Mouse (Mus musculus) hindbrain, embryonic 16.5 days (tissue): ENCODE measurements at regions not wholly inside any gene's neighbourhood (a gene's known extent, or its start where the extent isn't known, plus 50 kb on each side); places are given as distances from the start of the nearest gene placed in this dataset.

ENCODE experiments used
- ATAC-seq: fragments of 200-750 bp; cut with Nextera tagmentation; 2 replicates; pipeline ENCODE4 v1.8.0; 2017; ENCODE audit warnings: moderate TSS enrichment, moderate library complexity
- H3K27ac ChIP-seq: fragments of 300-500 bp; sonication (generic); 2 replicates; pipeline ENCODE4 v1.5.1; 2014; ENCODE audit warnings: low read depth, mild to moderate bottlenecking, control low read depth, low read length, moderate library complexity
- H3K27me3 ChIP-seq: fragments of 300-500 bp; sonication (generic); replicated peaks from 2 replicates; pipeline ENCODE4 v1.6.1; 2014; ENCODE audit warnings: low read length; ENCODE audit not compliant: control insufficient read depth, insufficient read depth
- H3K36me3 ChIP-seq: fragments of 300-500 bp; sonication (generic); 2 replicates; pipeline ENCODE4 v1.6.1; 2014; ENCODE audit warnings: mild to moderate bottlenecking, low read length, moderate library complexity, mixed read lengths; ENCODE audit not compliant: control insufficient read depth, insufficient read depth
- H3K4me1 ChIP-seq: fragments of 300-500 bp; sonication (generic); 2 replicates; pipeline ENCODE4 v1.6.1; 2014; ENCODE audit warnings: low read depth, low read length; ENCODE audit not compliant: control insufficient read depth, insufficient read depth
- H3K4me2 ChIP-seq: fragments of 300-500 bp; sonication (generic); 2 replicates; pipeline ENCODE4 v1.6.1; 2014; ENCODE audit warnings: mild to moderate bottlenecking, low read length, control low read depth, moderate library complexity
- H3K4me3 ChIP-seq: fragments of 300-500 bp; sonication (generic); 2 replicates; pipeline ENCODE4 v1.5.1; 2014; ENCODE audit warnings: mild to moderate bottlenecking, low read length, control low read depth, moderate library complexity
- H3K9ac ChIP-seq: fragments of 300-500 bp; sonication (generic); 2 replicates; pipeline ENCODE4 v1.6.1; 2014; ENCODE audit warnings: low read depth, mild to moderate bottlenecking, control low read depth, low read length, moderate library complexity
- H3K9me3 ChIP-seq: fragments of 300-500 bp; sonication (generic); 2 replicates; pipeline ENCODE4 v1.6.1; 2014; ENCODE audit warnings: mild to moderate bottlenecking, low read length, moderate library complexity; ENCODE audit not compliant: control insufficient read depth
- WGBS: fragments of 180-500 bp; shearing (Covaris S2); extraction: QIAGEN DNeasy Blood & Tissue Kit; methylation state at CpG from one replicate; pipeline ENCODE4 v1.1.7; 2014; 5-methylcytosine and 5-hydroxymethylcytosine counted together

DNA sequence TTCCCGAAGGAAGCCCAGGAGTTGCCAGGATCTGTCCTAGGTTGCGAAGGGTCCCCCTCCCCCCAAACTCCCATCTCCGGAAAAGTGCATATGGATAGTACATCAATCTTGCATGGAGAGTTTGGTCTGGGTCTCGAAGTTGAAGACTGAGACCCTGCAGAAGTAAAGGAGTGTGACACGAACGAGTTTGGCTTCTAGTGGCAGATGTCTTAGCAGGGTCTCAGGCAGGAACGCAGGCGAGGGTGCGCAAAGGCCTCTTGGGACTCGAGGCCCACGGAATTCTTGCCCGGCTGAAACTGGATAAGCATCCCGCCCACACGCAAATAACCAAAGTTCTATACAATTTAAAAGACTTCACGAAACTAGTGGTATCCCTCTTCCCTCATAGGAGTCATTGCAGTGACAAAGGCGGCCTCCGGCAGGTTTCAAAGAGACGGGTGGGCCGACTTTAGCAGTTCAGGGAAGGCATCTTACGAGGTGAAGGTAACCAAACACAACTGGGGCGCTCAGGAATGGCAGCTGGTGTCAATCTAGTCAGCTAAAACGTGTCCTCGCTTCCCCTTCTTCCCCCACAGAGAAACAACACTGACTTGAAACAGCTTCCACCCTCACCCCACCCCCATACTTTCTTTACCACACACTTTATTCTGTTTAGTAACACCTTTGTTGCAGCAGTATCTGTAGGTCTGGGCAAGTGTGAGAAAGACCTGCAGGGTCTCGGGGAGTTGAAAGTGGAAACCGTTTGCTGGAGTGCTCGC lies 77.4 kb downstream of the Kcnrg start:
- Histone ChIP-seq H3K4me2 (peak overlapping the region; percentile 22), H3K9ac (no peak overlapping the region), H3K9me3 (no peaks in the 10 kb centered on the region), H3K27me3 (peaks cover 14% of the 10 kb centered on the region), H3K27ac (no peak overlapping the region), H3K36me3 (no peaks in the 10 kb centered on the region), H3K4me1 (peaks cover 21% of the 10 kb centered on the region), H3K4me3 (peak overlapping the region; percentile 24)
- no peak for ATAC-seq
- WGBS, result 15% methylated on average over 26 of the region's 26 CpGs

DNA sequence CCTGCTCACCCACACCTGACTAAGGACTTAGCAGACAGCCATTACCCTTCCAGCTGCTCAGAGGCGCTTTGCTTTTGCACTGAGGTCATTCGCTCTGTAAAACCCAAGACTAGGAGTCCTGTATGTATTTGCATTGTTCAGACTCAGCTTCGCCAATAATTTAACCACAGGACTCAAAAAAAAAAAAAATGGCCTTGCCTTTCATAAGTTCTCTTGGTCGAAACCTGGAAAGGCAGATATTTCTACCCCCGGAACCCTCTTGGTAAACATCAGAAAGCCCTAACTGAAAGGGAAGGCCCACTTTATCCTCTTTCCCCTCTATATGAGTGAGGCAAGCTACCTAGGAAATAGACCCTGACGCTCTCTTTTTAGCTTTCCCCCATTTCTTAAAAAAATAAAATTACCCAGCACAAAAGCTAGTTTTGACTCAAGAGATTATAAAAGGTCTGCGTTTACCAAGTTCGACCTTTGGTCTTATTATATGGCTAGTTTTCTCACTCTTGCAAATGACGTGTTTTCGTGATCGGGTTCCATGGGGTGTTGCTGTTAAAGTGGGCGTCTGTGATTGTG lies 78.1 kb downstream of the Kcnrg start:
- Histone ChIP-seq H3K4me1 (peaks cover 21% of the 10 kb centered on the region), H3K27ac (no peak overlapping the region), H3K9me3 (no peaks in the 10 kb centered on the region), H3K4me2 (no peak overlapping the region), H3K36me3 (no peaks in the 10 kb centered on the region), H3K9ac (no peak overlapping the region), H3K27me3 (peaks cover 18% of the 10 kb centered on the region), H3K4me3 (no peak overlapping the region)
- WGBS, result 27% methylated on average over 12 of the region's 12 CpGs
- ATAC-seq, result no peak

DNA sequence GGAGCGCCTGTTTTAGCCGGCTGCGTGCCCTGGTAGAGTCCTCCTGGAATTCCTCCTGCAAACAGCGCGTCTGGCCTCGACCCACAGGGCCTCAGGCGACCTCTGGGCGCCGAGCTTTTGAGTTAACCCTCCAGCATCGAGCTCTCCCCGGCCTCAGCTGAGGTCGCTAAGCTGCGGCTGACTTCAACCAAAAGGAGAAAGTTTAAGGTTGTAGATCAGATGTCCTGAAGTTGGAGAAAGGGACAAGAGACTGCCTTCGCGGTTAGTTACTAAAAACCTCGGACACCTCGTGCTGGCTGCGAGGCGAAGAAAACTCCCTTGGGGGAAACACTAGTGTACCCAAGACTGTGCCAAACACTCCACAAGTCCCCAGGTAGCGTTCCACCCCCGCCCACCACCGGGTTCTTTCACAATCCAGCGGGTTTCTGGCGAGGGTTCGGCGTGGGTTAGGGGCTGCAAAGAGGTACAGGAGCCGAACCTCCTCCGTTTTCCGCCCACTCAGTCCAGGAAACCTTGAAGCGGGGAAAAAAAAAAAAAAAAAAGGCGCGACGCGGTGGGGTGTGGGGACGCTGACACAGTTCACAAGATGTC lies 78.9 kb downstream of the Kcnrg start:
- H3K27me3 ChIP-seq, result peaks cover 26% of the 10 kb centered on the region

DNA sequence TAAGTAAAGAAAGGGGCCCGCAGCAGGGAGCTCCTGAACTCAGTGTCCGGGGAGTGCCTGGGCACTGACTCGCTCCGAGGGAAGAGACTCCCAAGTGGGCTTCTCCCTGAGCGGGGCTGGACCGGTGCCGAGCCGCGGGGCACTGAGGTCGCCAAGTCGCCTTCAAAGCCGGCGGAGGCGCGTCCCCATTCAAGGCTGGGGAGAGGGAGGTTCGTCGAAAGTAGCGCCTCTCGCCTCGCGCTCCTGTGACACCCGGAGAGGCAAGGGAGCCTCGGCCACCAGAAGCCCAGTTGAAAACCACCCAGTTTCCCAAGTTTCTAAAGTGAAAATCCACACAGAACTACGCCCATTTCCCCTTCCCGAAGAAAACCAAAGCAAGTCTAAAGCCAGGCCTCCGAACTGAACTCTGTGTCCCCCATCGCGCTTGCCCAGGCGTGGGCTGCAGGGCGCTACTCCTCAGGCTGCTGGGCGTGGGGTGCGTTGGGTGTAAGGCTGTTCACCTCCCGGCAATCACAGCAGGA lies 79.6 kb downstream of the Kcnrg start:
- Histone ChIP-seq H3K9ac (no peak overlapping the region), H3K4me3 (peak overlapping the region; percentile 24), H3K9me3 (no peaks in the 10 kb centered on the region), H3K4me2 (peak overlapping the region; percentile 50), H3K4me1 (peaks cover 19% of the 10 kb centered on the region), H3K27me3 (peaks cover 29% of the 10 kb centered on the region), H3K36me3 (no peaks in the 10 kb centered on the region), H3K27ac (no peak overlapping the region)
- ATAC-seq, result no peak
- WGBS, result 0% methylated on average over 33 of the region's 33 CpGs

More for the DNA sequence above, 78.9 kb downstream of the Kcnrg start:
- peaks cover 19% of the 10 kb centered on the region for H3K4me1 ChIP-seq
- H3K4me3 ChIP-seq, result peak overlapping the region; percentile 24; the same call in 1 of the 2 replicates
- no peaks in the 10 kb centered on the region for H3K9me3 ChIP-seq
- 2% methylated on average over 35 of the region's 35 CpGs for WGBS
- no peak for ATAC-seq
- H3K4me2 ChIP-seq, result peak overlapping the region; percentile 50
- H3K9ac ChIP-seq, result no peak overlapping the region
- no peak overlapping the region for H3K27ac ChIP-seq
- H3K36me3 ChIP-seq, result no peaks in the 10 kb centered on the region

DNA sequence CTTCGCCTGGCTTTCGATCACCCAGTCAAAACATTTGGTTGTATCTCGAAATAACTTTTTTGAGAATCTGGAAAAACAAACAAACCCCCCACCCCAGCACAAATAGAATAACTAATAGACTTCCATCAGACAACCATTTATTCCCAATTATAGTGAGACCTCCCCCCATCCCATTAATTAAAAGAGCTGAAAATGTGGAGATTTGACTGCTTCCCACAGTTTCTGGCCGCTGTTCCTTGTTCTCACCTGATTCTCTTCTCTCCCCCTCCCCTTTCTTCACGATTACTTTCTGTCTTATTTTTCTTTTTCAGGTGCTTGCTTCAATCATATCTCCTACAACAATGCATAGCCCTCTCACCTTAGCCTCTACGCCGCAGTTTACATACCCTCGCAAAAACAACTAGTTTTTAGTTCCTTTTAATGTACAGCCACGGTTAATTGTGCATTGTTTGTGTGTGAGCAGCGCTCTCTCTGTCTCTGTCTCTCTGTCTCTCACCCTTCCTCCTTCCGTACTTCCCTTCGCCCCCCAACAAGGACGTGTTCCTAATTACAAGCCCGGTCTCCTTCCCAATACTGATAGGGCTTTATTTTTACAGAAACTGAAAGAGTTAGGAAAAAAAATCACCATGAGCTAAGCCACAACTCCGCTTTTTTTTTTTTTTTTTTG lies 80.2 kb downstream of the Kcnrg start:
- Histone ChIP-seq H3K27ac (no peak overlapping the region), H3K4me2 (peak overlapping the region; percentile 50), H3K9ac (no peak overlapping the region), H3K9me3 (no peaks in the 10 kb centered on the region), H3K4me3 (peak overlapping the region; percentile 24), H3K36me3 (no peaks in the 10 kb centered on the region), H3K27me3 (peaks cover 30% of the 10 kb centered on the region), H3K4me1 (peaks cover 19% of the 10 kb centered on the region)
- 2% methylated on average over 15 of the region's 15 CpGs for WGBS
- ATAC-seq, result no peak

DNA sequence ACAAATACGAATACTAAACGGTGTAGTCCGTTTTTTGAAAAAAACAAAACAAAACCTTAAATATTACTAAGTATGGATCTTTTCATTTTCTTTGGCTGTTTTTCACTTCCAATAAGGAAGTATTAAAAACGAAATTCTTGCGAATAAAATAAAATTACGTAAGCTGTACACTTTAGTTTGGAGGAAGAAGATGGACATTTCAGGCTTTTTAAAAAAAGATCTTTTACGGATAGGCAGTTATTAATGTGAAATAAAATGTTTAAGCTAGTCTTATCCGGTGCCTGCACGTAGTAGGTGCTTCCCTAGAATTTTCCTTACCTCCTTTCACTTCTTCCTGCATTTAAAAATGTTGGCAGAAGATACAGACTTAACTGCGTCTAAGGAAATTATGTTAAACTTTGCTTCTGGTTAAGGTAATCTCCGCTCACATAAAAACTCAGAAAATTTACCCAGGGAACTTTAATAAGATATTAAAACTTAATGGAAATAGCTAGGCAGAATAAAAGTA lies 80.8 kb downstream of the Kcnrg start:
- H3K36me3 ChIP-seq, result no peaks in the 10 kb centered on the region
- no peak overlapping the region for H3K4me2 ChIP-seq
- H3K4me1 ChIP-seq, result peaks cover 15% of the 10 kb centered on the region
- H3K9ac ChIP-seq, result no peak overlapping the region
- no peaks in the 10 kb centered on the region for H3K9me3 ChIP-seq
- 5% methylated on average over 11 of the region's 11 CpGs for WGBS
- H3K27ac ChIP-seq, result no peak overlapping the region
- no peak for ATAC-seq
- peaks cover 28% of the 10 kb centered on the region for H3K27me3 ChIP-seq
- no peak overlapping the region for H3K4me3 ChIP-seq

DNA sequence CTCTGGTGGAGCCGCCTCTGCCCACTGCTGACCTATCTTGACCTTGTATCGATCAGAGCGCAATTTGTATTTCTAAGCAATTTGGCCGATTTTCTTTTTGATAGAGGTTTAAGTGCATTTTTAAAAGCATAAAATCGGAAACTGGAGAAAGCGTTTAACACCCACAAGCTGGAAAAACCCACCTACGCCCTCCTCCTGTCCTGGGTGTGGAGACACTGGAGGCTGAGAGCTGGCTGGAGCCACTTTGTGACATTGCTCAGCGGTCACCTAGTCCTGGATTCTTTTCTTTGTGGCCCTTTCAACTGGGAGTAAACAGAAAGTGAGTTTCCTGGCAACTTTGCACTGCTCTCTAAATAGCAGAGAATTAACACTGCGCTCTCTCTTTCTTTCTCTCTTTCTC lies 81.4 kb downstream of the Kcnrg start:
- H3K36me3 ChIP-seq, result no peaks in the 10 kb centered on the region
- no peak overlapping the region for H3K4me3 ChIP-seq
- WGBS, result 5% methylated on average over 9 of the region's 9 CpGs
- H3K9ac ChIP-seq, result no peak overlapping the region
- no peak overlapping the region; the same call in 1 of the 2 replicates for H3K4me2 ChIP-seq
- peaks cover 11% of the 10 kb centered on the region for H3K4me1 ChIP-seq
- H3K27me3 ChIP-seq, result peaks cover 25% of the 10 kb centered on the region
- H3K27ac ChIP-seq, result no peak overlapping the region
- no peak for ATAC-seq
- no peaks in the 10 kb centered on the region for H3K9me3 ChIP-seq

DNA sequence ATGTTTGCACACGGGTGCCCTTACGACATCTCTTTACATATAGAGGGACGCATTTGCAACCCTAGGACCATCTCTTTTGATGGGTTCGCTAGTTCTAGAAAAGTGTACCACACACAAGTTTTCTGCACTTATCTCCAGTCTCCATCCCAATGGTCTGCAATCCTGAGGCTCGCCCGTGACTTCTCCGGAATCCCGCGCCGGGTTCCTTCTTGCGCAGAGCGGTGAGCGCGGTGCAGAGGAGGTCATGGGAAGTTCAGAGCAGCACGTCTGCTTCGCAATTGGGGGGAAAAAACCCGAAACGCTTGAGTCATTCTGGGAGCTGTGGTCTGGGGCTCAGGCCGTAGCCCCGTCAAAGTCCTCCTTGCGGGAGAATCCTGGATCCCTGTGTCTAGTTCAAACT lies 82.0 kb downstream of the Kcnrg start:
- Histone ChIP-seq H3K4me1 (peaks cover 11% of the 10 kb centered on the region), H3K9ac (no peak overlapping the region), H3K36me3 (no peaks in the 10 kb centered on the region), H3K9me3 (no peaks in the 10 kb centered on the region), H3K4me2 (peak overlapping the region; percentile 42), H3K27me3 (peaks cover 24% of the 10 kb centered on the region), H3K27ac (no peak overlapping the region), H3K4me3 (peak overlapping the region; percentile 22)
- no peak for ATAC-seq
- WGBS, result 2% methylated on average over 21 of the region's 21 CpGs

DNA sequence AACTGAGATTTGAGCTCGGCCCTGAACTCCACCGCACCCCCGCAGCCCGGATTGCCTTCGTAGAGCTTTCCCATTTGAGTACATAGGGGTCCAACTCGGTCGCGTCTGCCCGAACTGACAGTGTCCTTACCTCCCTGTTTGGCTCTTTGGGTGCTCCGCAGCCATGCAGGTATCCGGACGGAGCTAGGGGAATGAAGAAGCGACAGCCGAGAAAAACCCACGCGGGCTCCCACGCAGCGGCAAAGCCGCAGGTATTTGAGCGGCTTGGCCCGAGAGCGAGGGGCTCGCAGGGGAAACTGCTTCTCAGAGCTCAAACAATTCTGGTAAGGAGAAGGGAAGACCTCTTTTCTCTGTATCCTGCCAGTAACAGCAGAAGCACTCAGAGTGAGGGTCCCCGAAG lies 82.5 kb downstream of the Kcnrg start:
- H3K9me3 ChIP-seq, result no peaks in the 10 kb centered on the region
- H3K4me2 ChIP-seq, result peak overlapping the region; percentile 42
- H3K4me1 ChIP-seq, result peaks cover 11% of the 10 kb centered on the region
- peak overlapping the region; percentile 22 for H3K4me3 ChIP-seq
- ATAC-seq, result no peak
- WGBS, result 14% methylated on average over 24 of the region's 24 CpGs
- H3K27me3 ChIP-seq, result peaks cover 19% of the 10 kb centered on the region
- no peaks in the 10 kb centered on the region for H3K36me3 ChIP-seq
- H3K9ac ChIP-seq, result no peak overlapping the region
- H3K27ac ChIP-seq, result no peak overlapping the region
